Mouse (Mus musculus) testis, adult 2 months (tissue): ENCODE results near the gene Fancg.

Experiments used
- CTCF ChIP-seq: fragments of 200-500 bp; IDR thresholded peaks from 2 replicates; pipeline ENCODE4 v1.5.1; 2012; ENCODE audit warnings: low read depth, mild to moderate bottlenecking, inconsistent platforms, low read length, moderate library complexity; ENCODE audit not compliant: control insufficient read depth, insufficient read depth, insufficient replicate concordance
- POLR2A ChIP-seq: fragments of 200-500 bp; IDR thresholded peaks from 2 replicates; pipeline ENCODE4 v1.6.1; 2012; ENCODE audit warnings: low read depth, mild to moderate bottlenecking, inconsistent platforms, low read length, moderate library complexity; ENCODE audit not compliant: control insufficient read depth

DNA sequence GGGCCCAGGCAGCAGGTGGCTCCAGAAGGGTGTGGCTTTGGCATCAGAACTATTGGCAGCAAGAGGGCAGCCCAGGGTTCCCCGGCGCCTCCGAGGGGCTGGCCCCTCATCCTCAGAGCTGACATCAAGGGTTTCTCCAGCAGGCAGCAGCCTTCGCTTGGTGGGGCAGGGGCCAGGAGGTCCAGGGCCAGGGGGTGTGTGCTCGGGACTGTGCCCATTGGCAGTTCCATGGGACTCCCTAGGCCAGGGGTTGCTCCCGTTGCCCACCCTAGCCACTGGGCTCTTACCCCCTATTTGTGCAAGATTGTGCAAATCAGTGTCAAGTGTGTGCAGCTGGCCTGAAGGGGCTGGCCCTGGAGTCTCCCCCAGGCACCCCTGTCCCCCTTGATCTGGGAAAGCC is 25.5 kb upstream of the Fancg start:
- TF ChIP-seq POLR2A (no peak), CTCF (no peak)
